Mouse (Mus musculus) embryo, embryonic 11 days (tissue): ENCODE measurements around the gene Ttc7.

Experiments
- DNase-seq: peaks from one replicate; pipeline ENCODE4 v3.0.0-alpha.2; 2015

Gene Ttc7

DNA sequence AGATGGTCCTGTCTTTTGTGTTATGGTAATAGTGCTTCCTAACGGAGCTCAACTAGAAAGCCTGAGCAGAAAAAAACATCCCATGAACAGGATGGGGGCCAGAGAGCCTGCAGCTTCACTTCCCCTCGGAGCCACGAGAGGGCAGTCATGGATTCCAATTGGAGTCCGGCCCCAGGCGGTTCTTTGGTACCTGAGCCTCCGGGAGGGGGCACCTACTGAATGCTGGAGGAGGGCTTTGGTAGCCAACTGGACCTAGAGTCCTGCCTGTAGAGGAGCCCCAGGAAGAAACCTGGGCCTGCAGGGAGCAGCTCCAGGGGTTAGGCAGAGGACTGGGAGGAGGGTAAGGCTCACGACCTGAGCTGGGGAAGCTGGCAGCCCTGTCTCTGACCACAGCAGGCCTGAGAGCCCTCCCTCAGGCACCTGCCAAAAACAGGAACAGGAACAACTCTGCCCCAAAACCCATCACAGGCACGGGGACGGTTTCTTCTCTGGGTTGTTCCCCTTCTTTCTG lies 32.4 kb downstream of the Ttc7 start:
- peak; percentile 93 for DNase-seq

DNA sequence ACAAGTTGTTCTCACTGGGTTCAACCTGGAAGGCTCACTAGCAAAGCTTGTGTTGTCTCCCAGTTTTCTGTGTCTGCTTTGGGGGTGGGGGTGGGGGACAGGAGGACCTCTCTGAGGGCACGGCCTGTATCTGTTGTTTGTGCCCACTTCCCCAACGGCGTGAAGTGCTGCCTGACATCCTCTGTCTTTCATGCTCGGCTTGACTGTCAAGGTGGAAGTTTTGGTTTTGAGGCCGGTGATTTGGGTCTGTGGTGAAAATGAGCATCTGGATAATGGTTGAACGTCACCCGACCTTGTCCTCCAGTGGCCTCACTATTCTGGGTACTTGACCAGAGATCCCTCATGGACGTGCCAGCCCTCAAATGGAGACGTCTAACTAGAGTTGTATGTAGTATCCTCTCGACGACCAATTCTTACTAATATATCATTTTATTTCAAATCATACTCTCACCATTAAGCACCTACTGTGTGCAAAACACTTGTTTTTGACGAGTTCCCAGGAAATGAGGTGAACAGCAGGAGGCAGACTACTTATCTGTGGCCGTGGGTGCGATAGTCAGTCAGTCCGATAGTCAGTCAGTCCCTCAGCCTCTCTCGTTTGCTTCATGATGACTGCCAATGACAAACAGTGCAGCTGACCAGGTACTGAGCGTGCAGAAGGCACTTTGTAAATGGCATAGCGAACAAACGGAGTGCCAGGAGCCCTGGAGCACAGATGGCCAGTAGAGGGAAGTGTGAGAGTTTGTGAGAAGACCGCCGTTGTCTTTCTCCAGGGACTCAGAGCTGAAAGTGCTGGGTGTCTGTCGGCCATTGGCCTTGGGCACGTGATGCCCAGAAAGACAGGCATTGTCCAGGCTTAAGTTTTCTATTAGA lies 33.4 kb downstream of the Ttc7 start:
- DNase-seq, result no peak

DNA sequence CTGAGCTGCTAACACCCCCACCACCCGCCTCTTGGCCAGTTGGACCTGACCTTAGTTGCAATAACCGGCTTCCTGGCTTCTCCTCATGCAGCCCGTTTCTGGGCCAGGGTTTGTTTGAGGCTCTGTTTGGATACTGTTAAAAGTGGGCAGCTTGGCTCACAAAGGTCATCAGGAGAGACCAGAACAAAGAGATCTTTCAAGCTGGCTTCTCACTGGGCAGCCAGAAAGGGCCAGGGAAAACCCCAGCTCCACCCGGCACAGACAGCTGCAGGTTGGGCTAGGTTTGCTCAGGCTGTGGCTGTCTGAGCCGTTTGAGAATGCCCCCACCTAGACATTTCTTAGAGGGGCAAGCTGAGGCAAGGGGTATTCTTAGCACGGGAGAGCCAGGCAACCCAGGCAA lies 34.6 kb downstream of the Ttc7 start:
- DNase-seq, result no peak

- no peak for DNase-seq
Measured at GRCm38 (mm10) chr17:87317947-87318346, 35.3 kb downstream of the Ttc7 start.

GRCm38 (mm10) chr17:87321673-87322072 lies 39.0 kb downstream of the Ttc7 start:
- DNase-seq, result no peak

DNA sequence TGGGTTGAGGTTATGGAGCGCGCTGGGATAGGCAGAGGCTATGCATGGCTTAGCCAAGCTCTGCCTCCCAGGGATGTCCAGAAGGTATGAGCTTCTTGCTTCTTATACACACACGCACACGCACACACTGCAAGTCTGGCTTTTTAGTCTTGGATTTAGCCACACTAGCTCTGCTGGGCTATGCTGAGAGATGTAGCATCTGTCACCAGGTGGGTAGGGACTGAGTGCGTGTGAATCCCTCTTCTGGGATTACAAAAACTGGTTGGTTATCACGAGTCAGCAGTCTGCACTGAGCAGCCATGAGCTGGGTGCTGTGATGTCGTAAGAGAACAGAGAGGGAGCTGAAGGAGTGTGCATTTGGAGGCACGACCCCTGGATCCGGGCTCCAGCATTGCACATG lies 40.5 kb downstream of the Ttc7 start:
- DNase-seq, result no peak

DNA sequence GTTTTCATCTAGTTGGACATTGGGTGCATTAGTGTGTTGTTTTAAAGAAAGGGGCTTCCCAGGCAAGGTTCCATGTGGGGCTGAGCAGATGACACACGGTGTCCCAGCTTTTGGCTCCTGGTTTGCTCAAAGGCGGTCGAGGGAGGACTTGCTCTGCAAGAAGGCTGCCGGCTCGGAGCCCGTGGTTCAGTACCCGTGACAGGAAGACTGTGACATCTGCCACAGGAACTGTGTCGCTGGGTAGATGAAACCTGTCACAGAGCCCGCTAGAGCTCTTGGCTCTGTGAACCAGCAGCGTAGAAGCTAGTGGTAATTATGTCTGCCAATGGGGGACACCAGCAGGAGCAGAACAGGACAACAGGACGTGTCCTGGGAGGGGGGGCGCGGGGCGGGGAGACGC lies 42.8 kb downstream of the Ttc7 start:
- no peak for DNase-seq

GRCm38 (mm10) chr17:87326987-87327386 lies 44.3 kb downstream of the Ttc7 start:
- DNase-seq, result peak; percentile 75

DNA sequence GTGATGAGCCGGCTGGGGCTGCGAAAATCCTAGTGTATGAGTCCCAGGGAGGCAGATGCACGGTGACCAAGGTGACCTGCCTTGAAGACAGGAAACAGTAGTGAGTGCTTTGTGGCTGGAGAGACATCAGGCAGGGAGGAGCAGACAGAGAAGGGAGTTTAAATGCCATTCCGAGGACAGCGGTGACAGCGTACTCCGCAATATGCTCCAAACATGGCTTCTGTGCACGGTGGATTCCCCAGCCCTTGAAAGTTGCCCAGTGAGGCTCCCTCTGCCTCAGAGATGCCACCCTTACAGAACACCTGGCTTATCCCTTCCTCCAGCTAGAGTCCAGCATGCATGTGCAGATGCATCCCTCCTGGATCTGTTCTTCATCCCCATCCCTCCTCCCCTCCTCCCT lies 45.0 kb downstream of the Ttc7 start:
- DNase-seq, result no peak

DNA sequence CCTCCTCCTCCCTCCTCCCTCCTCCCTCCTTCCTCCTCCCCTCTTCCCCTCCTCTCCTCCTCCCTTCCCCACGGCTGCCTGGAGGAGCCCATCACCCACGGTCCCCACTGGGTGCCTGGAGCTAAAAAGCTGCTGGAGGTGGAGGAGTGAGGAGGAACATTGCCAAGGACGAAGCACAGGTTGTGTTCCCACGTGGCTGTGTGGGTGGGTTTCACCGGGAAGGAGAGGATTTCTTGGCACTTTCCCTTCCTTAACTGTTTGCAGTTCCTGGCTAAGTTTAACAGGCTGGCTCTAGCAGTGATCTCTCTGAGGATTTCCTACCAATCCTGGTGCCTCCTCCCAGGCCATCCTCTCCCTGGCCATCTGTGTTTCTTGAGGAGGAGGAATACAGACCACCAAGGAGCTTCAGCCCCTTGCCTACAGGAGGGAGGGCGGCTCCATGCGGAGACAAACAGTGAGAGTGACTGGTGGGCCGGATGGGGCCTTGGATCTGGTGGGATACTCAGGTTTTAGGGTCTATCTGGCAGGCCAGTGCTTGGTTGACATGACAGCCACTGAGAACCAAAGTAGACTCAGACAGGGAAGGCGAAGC lies 45.6 kb downstream of the Ttc7 start:
- DNase-seq, result no peak

- DNase-seq, result no peak
Measured at GRCm38 (mm10) chr17:87329144-87329700, 46.5 kb downstream of the Ttc7 start.

DNA sequence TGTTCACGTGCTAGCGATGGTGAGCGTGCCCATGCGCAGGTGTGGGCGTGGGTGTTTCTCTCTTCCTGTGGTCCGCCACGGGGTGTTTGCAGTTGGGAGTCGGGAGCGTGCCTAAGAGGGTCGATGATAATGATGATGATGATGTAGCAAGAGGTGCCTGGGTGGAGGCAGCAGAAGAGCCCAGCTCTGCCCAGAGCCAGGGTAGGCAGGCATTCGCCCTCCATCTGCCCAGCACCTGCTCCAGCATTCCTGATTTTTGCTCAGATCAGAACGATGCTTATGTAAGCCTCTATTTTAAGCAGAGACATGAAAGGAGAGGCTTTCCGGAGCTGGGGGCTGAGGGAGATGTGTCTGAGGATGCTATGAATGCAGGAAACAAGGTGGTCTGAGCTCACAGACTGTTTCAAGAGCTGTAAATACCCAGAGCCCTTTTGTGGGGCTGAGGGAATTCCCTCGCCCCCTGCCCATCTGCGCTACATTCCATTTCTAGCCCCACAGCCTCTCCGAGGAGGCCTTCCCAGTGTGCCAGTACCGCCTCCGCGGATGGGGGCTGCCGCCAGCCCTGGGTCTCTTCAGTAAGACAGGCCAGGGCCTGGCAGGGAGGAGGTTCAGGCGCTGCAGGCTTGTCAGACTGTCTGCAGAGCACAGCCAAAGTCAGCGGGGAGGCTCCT lies 47.7 kb downstream of the Ttc7 start:
- no peak for DNase-seq

DNA sequence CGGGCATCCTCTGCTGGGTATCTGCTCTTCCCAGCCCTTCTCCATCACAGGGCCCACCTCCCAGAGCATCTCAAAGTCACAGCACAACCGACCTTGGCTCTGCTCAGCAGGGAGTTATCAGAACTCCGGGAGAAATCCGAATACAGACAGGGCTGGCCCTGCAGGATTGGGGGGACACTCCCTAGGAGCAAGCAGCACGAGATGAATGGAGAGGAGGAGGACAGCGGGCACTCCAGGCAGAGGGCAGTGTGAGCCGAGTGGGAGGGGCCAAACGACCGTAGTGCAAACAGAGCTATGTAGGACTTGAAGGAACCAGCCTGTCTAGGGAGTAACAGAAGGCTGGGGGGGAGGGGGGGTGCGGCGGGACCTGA lies 48.2 kb downstream of the Ttc7 start:
- DNase-seq, result peak; percentile 73

GRCm38 (mm10) chr17:87331336-87332141 lies 48.9 kb downstream of the Ttc7 start:
- DNase-seq, result no peak

DNA sequence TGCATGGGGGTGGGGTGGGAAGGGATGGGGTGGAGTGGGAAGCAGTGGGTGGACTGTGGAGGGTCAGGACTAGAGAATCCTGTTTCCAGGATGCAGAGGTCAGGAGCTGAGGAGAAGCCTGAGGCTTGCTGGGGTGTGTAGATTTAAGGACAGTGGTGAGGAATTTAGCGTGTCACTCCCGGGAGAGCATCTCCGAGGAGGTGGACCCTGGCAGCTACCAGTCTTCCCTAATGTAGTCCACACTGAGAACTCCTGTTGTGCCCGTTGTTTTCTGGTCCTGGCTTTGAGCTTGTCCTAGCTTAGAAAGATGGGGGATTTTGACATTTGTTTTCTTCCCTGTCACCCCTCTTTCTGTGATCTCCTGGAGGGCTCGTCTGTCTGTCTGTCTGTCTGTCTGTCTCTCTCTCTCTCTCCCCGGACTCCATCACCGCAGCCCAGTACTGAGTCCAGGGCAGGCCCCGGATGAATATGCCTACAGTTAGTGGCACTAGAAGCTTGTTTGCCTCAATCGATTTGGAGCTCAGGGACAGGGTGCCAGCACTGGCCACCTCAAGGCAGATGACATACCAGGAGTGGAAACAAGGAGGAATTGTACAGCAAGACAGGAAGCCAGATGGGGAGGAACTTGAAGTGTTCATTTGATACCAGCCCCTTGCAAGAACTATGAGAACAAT lies 49.6 kb downstream of the Ttc7 start:
- no peak for DNase-seq

GRCm38 (mm10) chr17:87332887-87333286 lies 50.2 kb downstream of the Ttc7 start:
- DNase-seq, result no peak

GRCm38 (mm10) chr17:87334162-87334561 lies 51.5 kb downstream of the Ttc7 start:
- no peak for DNase-seq

DNA sequence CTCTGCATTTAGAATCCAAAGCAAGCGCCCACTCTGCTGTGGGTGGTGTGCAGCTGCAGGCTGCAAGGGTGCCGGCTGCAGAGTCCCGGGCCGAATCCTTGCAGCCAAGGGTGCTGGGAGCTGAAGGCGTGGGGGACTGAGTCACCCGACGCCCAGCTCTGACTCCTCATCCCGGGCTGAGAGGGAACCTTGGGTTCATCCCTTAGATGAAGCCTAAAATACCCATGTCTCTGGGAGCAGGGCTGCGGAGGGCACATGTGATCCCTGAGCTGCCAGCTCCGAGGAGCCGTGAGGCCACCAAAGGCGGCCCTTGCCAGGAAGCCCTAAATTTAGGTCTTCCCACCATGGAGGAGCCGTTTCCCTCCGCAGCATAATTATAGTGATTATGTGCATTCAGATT lies 52.5 kb downstream of the Ttc7 start:
- DNase-seq, result no peak

DNA sequence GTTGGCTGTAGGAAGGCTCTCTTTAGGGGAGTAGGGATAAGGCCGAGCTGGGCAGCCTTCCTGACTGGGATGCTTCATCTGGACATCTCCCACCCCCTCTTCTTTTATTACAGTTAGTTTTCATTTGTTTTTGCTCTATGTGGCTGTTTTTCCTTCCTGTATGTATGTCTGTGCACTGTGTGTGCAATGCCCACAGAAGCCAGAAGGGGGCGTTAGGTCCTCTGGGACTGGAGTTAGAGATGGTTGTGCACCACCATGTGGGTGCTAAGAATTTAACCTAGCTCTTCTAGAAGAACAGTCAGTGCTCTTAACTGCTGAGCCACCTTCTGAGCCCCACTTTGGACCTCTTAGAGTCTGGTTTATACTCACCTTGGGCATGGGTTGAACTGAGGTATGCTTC lies 53.0 kb downstream of the Ttc7 start:
- no peak for DNase-seq

DNA sequence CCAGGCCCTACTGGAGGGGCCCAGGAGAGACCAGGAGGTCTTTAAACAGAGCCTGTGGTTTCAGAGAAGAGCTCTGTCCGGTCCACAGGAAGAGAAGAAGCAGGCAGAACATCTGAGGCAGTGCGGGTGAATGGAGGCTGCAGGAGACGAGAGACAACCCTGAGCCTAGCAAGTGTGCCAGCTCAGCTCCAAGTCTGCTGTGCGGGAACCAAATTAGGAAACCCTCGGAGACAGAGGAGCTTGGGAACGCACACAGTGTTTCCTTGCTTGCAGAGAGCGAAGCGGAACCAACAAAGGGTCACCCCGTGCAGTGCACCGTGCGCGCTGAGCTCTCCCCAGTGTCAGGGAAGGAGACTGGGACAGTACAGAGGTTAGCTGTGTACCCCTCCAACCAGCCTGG lies 54.2 kb downstream of the Ttc7 start:
- DNase-seq, result no peak

GRCm38 (mm10) chr17:87337683-87338082 lies 55.0 kb downstream of the Ttc7 start:
- DNase-seq, result no peak

- no peak for DNase-seq
Measured at GRCm38 (mm10) chr17:87339122-87339521, 56.4 kb downstream of the Ttc7 start.
